Mouse (Mus musculus): ENCODE data around the gene Nr1h2.

Gene Nr1h2

GRCm38 (mm10) chr7:44531946-44532732 is 21.6 kb downstream of the Nr1h2 start, which contains the start of gene Spib:
Gene Spib (minus strand): TSS chr7:44532071.
- CTCF ChIA-PET, result interaction anchor here (0.6 to 1.2 kb wide), 4 partner anchors 10 to 36 kb away, joined by 3 to 29 read pairs (median 4); no protein-coding TSS in a partner anchor

DNA sequence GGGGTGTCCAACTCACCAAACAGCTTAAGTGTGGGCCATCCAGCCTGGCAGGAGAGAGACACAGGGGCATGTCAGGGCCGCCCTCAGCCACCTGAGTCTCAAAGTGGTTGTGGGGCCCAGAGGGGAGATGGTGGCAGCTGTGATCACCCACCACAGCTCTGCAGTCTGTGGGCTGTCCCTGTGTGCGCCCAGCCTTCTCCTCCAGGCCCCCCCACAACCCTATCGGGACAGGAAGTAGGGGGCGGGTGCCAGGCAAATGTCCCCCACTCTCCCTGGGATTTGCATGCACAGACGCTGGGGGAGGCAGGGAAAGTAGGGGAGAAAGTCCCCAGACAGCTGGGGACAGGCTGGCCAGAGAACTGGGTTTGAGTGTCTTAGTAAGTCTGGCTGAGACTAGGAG is 22.5 kb downstream of the Nr1h2 start:
- CTCF ChIA-PET, result interaction anchor here (0.6 to 0.8 kb wide), 3 partner anchors 9 to 34 kb away, joined by 3 to 4 read pairs (median 3); no protein-coding TSS in a partner anchor

GRCm38 (mm10) chr7:44530507-44530906 is 23.2 kb downstream of the Nr1h2 start:
- CTCF ChIA-PET, result interaction anchor here (1.5 to 1.7 kb wide), 2 partner anchors 17 to 18 kb away, joined by 4 read pairs; partner anchors contain the start of gene Pold1

DNA sequence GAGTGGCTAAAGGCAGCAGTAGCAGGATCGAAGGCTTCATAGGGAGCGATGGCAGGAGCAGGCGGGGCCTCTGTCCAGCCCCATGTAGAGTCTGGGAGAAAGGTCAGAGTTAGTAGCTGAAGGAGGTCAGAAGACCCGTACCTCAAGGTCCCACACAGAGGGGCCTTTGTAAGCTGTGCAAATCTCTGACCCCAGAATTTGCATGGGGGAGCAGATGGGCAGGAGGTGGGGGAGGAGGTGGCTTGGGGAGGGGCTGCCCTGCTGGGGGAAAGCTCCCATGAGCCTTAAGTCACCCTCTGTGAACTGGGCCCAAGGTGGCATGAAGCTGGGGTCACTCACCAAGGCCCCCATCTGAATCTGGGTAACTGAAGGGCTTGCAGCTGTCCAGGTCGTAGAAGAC is 24.2 kb downstream of the Nr1h2 start:
- CTCF ChIA-PET, result interaction anchor here (1.5 to 1.7 kb wide), 2 partner anchors 18 to 19 kb away, joined by 4 read pairs; partner anchors contain the start of gene Pold1

DNA sequence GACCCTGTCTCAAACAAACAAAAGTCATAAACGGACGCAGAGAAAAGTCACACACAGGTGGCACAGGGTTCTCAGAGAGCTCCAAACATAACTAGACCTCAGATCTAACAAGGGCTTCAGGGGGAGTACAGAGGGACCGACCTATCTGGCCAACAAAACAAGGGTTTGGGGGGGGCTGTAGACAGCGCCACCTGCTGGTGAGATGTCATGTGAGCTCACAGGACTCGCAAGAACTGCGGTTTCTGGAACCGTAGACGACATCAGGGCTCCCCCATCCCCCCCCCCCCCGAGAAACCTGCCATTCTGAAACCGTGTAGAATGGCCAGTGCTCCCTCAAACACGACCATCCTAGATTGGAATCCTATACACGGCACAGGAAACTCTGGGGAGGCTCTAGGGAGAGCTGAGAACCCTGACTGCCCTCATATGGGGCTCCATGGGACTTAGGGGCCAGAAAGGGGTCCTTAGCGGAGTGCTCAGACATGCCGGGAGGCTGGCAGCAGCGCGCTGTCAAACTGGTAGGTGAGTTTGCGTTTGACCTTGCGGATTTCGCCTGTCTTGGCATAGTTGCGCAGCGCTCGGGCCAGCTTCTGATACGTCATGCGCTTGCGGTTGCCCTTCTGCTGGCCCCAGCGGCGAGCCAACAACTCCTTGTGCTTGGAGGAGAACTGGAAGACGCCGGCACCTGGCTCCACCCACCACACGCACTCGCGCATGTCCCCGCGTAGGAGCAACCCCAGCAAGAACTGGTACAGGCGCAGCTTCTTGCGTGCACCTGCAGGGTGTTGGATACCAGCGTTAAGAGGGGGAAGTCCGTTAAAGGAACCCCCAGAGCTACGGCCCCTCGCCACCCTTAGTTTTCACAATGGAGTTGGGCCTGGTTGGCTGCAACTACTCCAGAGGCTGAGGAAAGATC is 26.0 kb downstream of the Nr1h2 start:
- CTCF ChIA-PET, result interaction anchor here (0.6 to 1.4 kb wide), 3 partner anchors 32 to 873 kb away, joined by 3 to 5 read pairs (median 3); no protein-coding TSS in a partner anchor

DNA sequence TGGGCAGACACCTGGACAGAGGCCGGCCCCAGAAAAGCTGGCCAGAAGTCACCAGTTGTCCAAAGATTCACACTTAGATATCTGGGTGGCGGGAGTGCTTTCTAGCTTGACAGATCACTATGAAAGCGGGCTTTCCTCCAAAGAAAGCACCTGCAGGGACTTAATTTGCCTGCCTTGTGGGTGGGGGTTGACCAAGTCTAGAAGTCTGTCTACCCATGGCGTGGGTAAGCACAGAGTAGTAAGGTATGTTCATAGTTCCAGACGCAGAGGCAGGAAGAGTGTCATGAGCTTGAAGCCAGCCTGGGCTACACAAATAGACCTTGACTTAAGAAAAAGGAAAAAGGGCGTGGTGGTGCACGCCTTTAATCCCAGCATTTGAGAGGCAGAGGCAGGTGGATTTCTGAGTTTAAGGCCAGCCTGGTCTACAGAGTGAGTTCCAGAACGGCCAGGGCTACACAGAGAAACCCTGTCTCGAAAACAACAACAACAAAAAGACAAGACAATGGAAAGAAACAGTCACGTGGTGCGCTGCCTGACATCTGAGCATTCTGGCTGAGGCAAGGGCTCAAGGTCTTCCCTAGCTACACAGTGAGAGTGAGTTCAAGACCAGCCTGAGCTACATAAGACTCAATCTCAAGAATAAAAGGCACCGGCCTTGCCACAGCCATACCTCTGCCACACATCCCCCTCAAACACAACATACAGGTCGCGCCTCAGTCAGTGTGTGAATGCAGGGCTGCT is 27.2 kb downstream of the Nr1h2 start:
- CTCF ChIA-PET, result interaction anchor here (1.4 to 1.5 kb wide), 3 partner anchors 10 to 33 kb away, joined by 3 to 6 read pairs (median 5); partner anchors contain the start of gene Pold1

- CTCF ChIA-PET, result interaction anchor here (0.7 to 1.5 kb wide), 5 partner anchors 11 to 53 kb away, joined by 4 to 6 read pairs (median 5); partner anchors contain the start of gene Pold1
Observed at GRCm38 (mm10) chr7:44525126-44525832, 28.5 kb downstream of the Nr1h2 start.

- CTCF ChIA-PET, result no interaction called here
Observed at GRCm38 (mm10) chr7:44524502-44524901, 29.2 kb downstream of the Nr1h2 start, which contains the start of gene Mybpc2. Gene Mybpc2 (minus strand): TSS chr7:44524656.

DNA sequence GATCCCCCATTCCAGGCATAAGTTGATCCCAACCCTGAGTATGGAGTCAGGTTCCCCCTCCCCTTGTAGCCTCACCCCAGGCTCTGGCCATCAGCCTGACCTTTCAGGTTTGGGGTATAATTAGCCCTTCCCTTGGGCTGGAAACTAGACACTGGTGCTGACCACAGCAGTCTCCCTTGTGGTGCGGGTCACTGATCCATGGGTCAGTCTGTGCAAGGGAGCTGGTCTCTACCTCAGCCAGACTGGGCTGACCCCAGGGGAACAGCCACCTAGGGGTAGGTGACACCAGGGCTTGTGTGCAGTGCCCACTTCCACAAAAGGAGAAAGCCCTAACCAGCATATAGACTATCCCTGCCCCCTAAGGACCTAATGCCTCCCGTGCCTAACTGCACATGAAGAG is 30.7 kb downstream of the Nr1h2 start:
- CTCF ChIA-PET, result interaction anchor here (0.5 to 0.7 kb wide), 3 partner anchors 15 to 68 kb away, joined by 3 read pairs; partner anchors contain the start of gene Kcnc3

GRCm38 (mm10) chr7:44521710-44522109 is 32.0 kb downstream of the Nr1h2 start:
- CTCF ChIA-PET, result interaction anchor here (0.9 to 1.5 kb wide), 7 partner anchors 10 to 39 kb away, joined by 3 to 10 read pairs (median 4); partner anchors contain the start of genes Pold1 and Spib

DNA sequence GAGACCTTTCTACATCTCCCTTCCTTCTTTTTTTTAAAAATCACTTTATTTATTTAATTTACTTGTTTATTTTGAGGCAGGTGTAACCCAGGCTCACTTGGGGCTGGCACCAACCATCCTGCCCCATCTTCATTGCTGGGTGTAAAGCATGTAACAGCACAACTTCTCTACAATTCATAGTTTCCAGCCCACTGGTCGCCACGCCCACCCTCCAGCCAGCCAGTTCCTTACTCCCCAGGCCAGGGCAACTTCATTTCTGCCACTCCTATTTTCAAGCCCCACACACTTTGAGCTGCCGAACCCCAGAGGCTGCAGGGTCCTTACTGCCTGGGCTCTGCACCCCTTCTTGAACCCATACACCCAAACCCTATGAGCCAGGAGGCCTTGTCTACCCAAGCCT is 32.8 kb downstream of the Nr1h2 start:
- CTCF ChIA-PET, result interaction anchor here (0.9 to 1.5 kb wide), 6 partner anchors 11 to 40 kb away, joined by 3 to 10 read pairs (median 4); partner anchors contain the start of genes Pold1 and Spib

DNA sequence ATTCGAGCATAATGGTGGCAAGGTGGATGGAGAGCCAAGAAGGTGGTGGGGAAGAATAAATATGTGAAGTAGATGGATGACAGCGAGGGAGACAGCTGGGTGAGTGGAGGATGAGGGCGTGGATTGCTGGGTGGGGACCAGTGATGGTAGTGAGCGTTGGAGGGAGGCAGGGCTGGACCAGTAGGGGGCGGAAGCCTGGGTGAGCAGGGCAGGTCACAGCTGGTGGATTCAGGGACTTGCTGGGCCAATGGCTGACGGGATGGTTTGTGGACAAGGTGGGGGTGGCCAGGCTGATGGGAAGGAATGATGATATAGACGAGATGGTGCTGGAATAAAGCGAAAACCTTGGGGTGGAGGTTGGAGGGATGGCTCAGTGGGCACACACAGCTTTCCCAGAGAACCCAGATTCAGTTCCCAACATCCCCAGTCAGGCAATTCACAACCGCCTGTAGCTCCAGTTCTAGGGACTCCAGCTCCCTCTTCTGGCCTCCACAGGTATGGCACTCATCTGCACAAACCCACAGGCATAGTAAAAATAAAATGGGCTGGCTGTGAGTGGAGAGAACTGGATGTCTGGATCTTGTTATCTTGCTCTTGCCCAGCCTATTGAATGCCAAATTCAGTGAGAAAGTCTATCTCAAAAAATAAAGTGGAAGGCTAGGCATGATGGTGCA is 34.4 kb downstream of the Nr1h2 start:
- CTCF ChIA-PET, result interaction anchor here (0.6 kb wide), 1 partner anchor 55 kb away, joined by 3 read pairs; no protein-coding TSS in a partner anchor

DNA sequence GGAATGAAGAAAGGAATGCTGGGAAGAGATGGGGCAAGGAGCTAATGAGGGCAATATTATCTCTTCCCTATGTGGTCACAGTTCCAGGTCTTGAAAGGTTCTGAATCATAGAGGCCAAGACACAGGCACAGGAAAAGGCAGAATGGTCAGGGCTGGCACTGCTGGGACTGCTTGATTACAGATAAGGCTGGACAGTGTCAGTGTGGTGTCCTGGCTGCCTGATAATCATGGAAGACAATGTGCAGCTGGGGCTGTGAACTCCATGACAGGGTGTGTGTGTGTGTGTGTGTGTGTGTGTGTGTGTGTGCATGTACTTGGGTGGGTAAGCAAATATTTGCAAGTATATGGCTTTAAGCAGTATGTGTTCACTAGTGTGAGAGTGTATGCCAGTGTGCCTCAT is 46.3 kb downstream of the Nr1h2 start:
- CTCF ChIA-PET, result interaction anchor here (0.6 kb wide), 1 partner anchor 15 kb away, joined by 3 read pairs; no protein-coding TSS in a partner anchor

GRCm38 (mm10) chr7:44501563-44502115 is 52.1 kb downstream of the Nr1h2 start:
- CTCF ChIA-PET, result interaction anchor here (0.6 to 1.5 kb wide), 4 partner anchors 12 to 76 kb away, joined by 3 to 14 read pairs (median 5); no protein-coding TSS in a partner anchor

DNA sequence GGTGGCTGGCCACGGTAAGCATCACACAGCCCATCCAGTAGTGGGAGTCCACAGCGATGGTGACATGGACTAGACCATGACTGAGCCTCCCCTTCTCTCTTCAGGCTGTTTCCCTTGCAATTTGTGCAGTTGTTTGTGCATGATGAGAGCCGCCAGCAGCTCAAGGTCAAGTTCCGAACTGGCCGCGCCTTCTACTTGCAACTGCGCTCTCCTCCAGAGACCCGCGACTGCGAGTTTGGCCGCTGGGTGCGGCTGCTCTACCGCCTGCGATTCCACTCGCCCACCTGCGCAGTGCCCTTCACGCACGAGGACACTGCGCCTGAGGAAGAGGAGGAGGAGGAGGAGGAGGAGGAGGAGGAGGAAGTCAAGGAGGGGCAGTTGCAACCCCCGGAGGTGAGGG is 53.7 kb downstream of the Nr1h2 start:
- CTCF ChIA-PET, result no interaction called here
